Mouse (Mus musculus): ENCODE results near the gene St8sia2. TPM values are rescaled to one million over a fixed set of nuclear protein-coding genes. Genes with fewer than 3 reads are reported as not detected.
"Not testable (repeated sequence)": the region's sequence is repeated elsewhere in the genome, so short reads cannot be mapped to it uniquely, and the experiment has no call there.

The St8sia2 gene
- polyA plus RNA-seq, 1 experiment from 2014 or later: 22.6 TPM

GRCm38 (mm10) chr7:74006775-74007371, 6.6 kb downstream of the St8sia2 start:
- ATAC-seq (ENCODE audit: insufficient number of reproducible peaks, low FRiP score, low TSS enrichment, low read depth): no peak
- no peak overlapping the region for H3K9ac ChIP-seq (ENCODE audit: low read length)
- H3K4me1 ChIP-seq (ENCODE audit: control insufficient read depth, insufficient read depth, low read length): peaks cover 13% of the 10 kb centered on the region; the same call in 1 of the 2 replicates
- no peaks in the 10 kb centered on the region for H3K36me3 ChIP-seq (ENCODE audit: control insufficient read depth, insufficient read depth, low read length)
- 10% methylated on average over 9 of the region's 9 CpGs for WGBS
- H3K4me2 ChIP-seq (ENCODE audit: low read depth, severe bottlenecking): no peak overlapping the region
- H3K27ac ChIP-seq (replicated peaks; ENCODE audit: low read depth, low read length): no peak overlapping the region
- no peak for DNase-seq (ENCODE audit: low spot score)
- no peak overlapping the region for H3K4me3 ChIP-seq (ENCODE audit: low read depth, low read length)
- no peaks in the 10 kb centered on the region for H3K9me3 ChIP-seq (ENCODE audit: control insufficient read depth, low read length)
- H3K27me3 ChIP-seq (ENCODE audit: control insufficient read depth, insufficient read depth, low read length): peaks cover 4% of the 10 kb centered on the region; the same call in 1 of the 2 replicates

GRCm38 (mm10) chr7:74006364-74006763, 7.1 kb downstream of the St8sia2 start:
- WGBS: 0% methylated on average over 1 of the region's 1 CpGs

GRCm38 (mm10) chr7:74000743-74001510, 12.6 kb downstream of the St8sia2 start:
- Histone ChIP-seq H3K4me1 (ENCODE audit: control insufficient read depth, insufficient read depth, low read length) (0 out of 2 replicates have a peak, but pooled peaks cover 5% of the 10 kb centered on the region), H3K27ac (replicated peaks; ENCODE audit: low read depth, low read length) (no peak overlapping the region), H3K27me3 (ENCODE audit: control insufficient read depth, insufficient read depth, low read length) (no peaks in the 10 kb centered on the region), H3K9ac (ENCODE audit: low read length) (no peak overlapping the region), H3K4me2 (ENCODE audit: low read depth, severe bottlenecking) (no peak overlapping the region), H3K36me3 (ENCODE audit: control insufficient read depth, insufficient read depth, low read length) (no peaks in the 10 kb centered on the region), H3K4me3 (ENCODE audit: low read depth, low read length) (no peak overlapping the region), H3K9me3 (ENCODE audit: control insufficient read depth, low read length) (no peaks in the 10 kb centered on the region)
- WGBS: 77% methylated on average over 12 of the region's 12 CpGs
- ATAC-seq (ENCODE audit: insufficient number of reproducible peaks, low FRiP score, low TSS enrichment, low read depth): no peak
- no peak for DNase-seq (ENCODE audit: low spot score)

More at GRCm38 (mm10) chr7:74006364-74006763, 7.1 kb downstream of the St8sia2 start:
- Histone ChIP-seq H3K9me3 (ENCODE audit: control insufficient read depth, low read length) (no peaks in the 10 kb centered on the region), H3K27ac (replicated peaks; ENCODE audit: low read depth, low read length) (no peak overlapping the region), H3K9ac (ENCODE audit: low read length) (no peak overlapping the region), H3K4me3 (ENCODE audit: low read depth, low read length) (no peak overlapping the region), H3K36me3 (ENCODE audit: control insufficient read depth, insufficient read depth, low read length) (no peaks in the 10 kb centered on the region), H3K4me2 (ENCODE audit: low read depth, severe bottlenecking) (no peak overlapping the region), H3K4me1 (ENCODE audit: control insufficient read depth, insufficient read depth, low read length) (peaks cover 12% of the 10 kb centered on the region; the same call in 1 of the 2 replicates), H3K27me3 (ENCODE audit: control insufficient read depth, insufficient read depth, low read length) (0 out of 2 replicates have a peak, but pooled peaks cover 4% of the 10 kb centered on the region)
- no peak for ATAC-seq (ENCODE audit: insufficient number of reproducible peaks, low FRiP score, low TSS enrichment, low read depth)
- no peak for DNase-seq (ENCODE audit: low spot score)

GRCm38 (mm10) chr7:73989366-73989765, 24.1 kb downstream of the St8sia2 start:
- Histone ChIP-seq H3K36me3 (ENCODE audit: control insufficient read depth, insufficient read depth, low read length) (no peaks in the 10 kb centered on the region), H3K9ac (ENCODE audit: low read length) (no peak overlapping the region), H3K4me3 (ENCODE audit: low read depth, low read length) (no peak overlapping the region), H3K4me1 (ENCODE audit: control insufficient read depth, insufficient read depth, low read length) (no peaks in the 10 kb centered on the region), H3K27me3 (ENCODE audit: control insufficient read depth, insufficient read depth, low read length) (no peaks in the 10 kb centered on the region), H3K9me3 (ENCODE audit: control insufficient read depth, low read length) (no peaks in the 10 kb centered on the region), H3K27ac (replicated peaks; ENCODE audit: low read depth, low read length) (no peak overlapping the region), H3K4me2 (ENCODE audit: low read depth, severe bottlenecking) (no peak overlapping the region)
- WGBS: 95% methylated on average over 2 of the region's 2 CpGs
- no peak for DNase-seq (ENCODE audit: low spot score)
- no peak for ATAC-seq (ENCODE audit: insufficient number of reproducible peaks, low FRiP score, low TSS enrichment, low read depth)

GRCm38 (mm10) chr7:73972157-73972556, 41.3 kb downstream of the St8sia2 start:
- not testable (repeated sequence) for H3K4me3 ChIP-seq (ENCODE audit: low read depth, low read length); H3K9me3 ChIP-seq (ENCODE audit: control insufficient read depth, low read length); H3K36me3 ChIP-seq (ENCODE audit: control insufficient read depth, insufficient read depth, low read length); H3K4me1 ChIP-seq (ENCODE audit: control insufficient read depth, insufficient read depth, low read length); H3K9ac ChIP-seq (ENCODE audit: low read length); ATAC-seq (ENCODE audit: insufficient number of reproducible peaks, low FRiP score, low TSS enrichment, low read depth); H3K27ac ChIP-seq (replicated peaks; ENCODE audit: low read depth, low read length); DNase-seq (ENCODE audit: low spot score); H3K27me3 ChIP-seq (ENCODE audit: control insufficient read depth, insufficient read depth, low read length); H3K4me2 ChIP-seq (ENCODE audit: low read depth, severe bottlenecking)
- 72% methylated on average over 5 of the region's 5 CpGs for WGBS

- H3K27me3 ChIP-seq (ENCODE audit: control insufficient read depth, insufficient read depth, low read length): no peaks in the 10 kb centered on the region
- DNase-seq (ENCODE audit: low spot score): no peak
- H3K9ac ChIP-seq (ENCODE audit: low read length): no peak overlapping the region
- no peak overlapping the region for H3K27ac ChIP-seq (replicated peaks; ENCODE audit: low read depth, low read length)
- no peak for ATAC-seq (ENCODE audit: insufficient number of reproducible peaks, low FRiP score, low TSS enrichment, low read depth)
- H3K4me2 ChIP-seq (ENCODE audit: low read depth, severe bottlenecking): no peak overlapping the region
- no peak overlapping the region for H3K4me3 ChIP-seq (ENCODE audit: low read depth, low read length)
- 85% methylated on average over 3 of the region's 3 CpGs for WGBS
- H3K4me1 ChIP-seq (ENCODE audit: control insufficient read depth, insufficient read depth, low read length): no peaks in the 10 kb centered on the region
- H3K36me3 ChIP-seq (ENCODE audit: control insufficient read depth, insufficient read depth, low read length): peaks cover 3% of the 10 kb centered on the region; the same call in 1 of the 2 replicates
- H3K9me3 ChIP-seq (ENCODE audit: control insufficient read depth, low read length): no peaks in the 10 kb centered on the region
Measured at GRCm38 (mm10) chr7:73965164-73965563, 48.3 kb downstream of the St8sia2 start.

GRCm38 (mm10) chr7:73962431-73962830, 51.1 kb downstream of the St8sia2 start:
- ATAC-seq (ENCODE audit: insufficient number of reproducible peaks, low FRiP score, low TSS enrichment, low read depth): no peak
- Histone ChIP-seq H3K27ac (replicated peaks; ENCODE audit: low read depth, low read length) (no peak overlapping the region), H3K9me3 (ENCODE audit: control insufficient read depth, low read length) (no peaks in the 10 kb centered on the region), H3K4me1 (ENCODE audit: control insufficient read depth, insufficient read depth, low read length) (no peaks in the 10 kb centered on the region), H3K4me3 (ENCODE audit: low read depth, low read length) (no peak overlapping the region), H3K36me3 (ENCODE audit: control insufficient read depth, insufficient read depth, low read length) (peaks cover 3% of the 10 kb centered on the region; the same call in 1 of the 2 replicates), H3K9ac (ENCODE audit: low read length) (no peak overlapping the region), H3K4me2 (ENCODE audit: low read depth, severe bottlenecking) (no peak overlapping the region), H3K27me3 (ENCODE audit: control insufficient read depth, insufficient read depth, low read length) (no peaks in the 10 kb centered on the region)
- 76% methylated on average over 5 of the region's 5 CpGs for WGBS
- DNase-seq (ENCODE audit: low spot score): no peak

GRCm38 (mm10) chr7:73954441-73954840, 59.0 kb downstream of the St8sia2 start:
- Histone ChIP-seq H3K4me3 (ENCODE audit: low read depth, low read length) (no peak overlapping the region), H3K4me1 (ENCODE audit: control insufficient read depth, insufficient read depth, low read length) (no peaks in the 10 kb centered on the region), H3K27me3 (ENCODE audit: control insufficient read depth, insufficient read depth, low read length) (no peaks in the 10 kb centered on the region), H3K4me2 (ENCODE audit: low read depth, severe bottlenecking) (no peak overlapping the region), H3K9ac (ENCODE audit: low read length) (no peak overlapping the region), H3K9me3 (ENCODE audit: control insufficient read depth, low read length) (no peaks in the 10 kb centered on the region), H3K27ac (replicated peaks; ENCODE audit: low read depth, low read length) (no peak overlapping the region), H3K36me3 (ENCODE audit: control insufficient read depth, insufficient read depth, low read length) (0 out of 2 replicates have a peak, but pooled peaks cover 2% of the 10 kb centered on the region)
- WGBS: 46% methylated on average over 5 of the region's 5 CpGs
- no peak for DNase-seq (ENCODE audit: low spot score)
- ATAC-seq (ENCODE audit: insufficient number of reproducible peaks, low FRiP score, low TSS enrichment, low read depth): no peak

All from limb, embryonic 11.5 days (tissue).